Mouse (Mus musculus): ENCODE measurements around the gene Slc43a3.

Gene Slc43a3

DNA sequence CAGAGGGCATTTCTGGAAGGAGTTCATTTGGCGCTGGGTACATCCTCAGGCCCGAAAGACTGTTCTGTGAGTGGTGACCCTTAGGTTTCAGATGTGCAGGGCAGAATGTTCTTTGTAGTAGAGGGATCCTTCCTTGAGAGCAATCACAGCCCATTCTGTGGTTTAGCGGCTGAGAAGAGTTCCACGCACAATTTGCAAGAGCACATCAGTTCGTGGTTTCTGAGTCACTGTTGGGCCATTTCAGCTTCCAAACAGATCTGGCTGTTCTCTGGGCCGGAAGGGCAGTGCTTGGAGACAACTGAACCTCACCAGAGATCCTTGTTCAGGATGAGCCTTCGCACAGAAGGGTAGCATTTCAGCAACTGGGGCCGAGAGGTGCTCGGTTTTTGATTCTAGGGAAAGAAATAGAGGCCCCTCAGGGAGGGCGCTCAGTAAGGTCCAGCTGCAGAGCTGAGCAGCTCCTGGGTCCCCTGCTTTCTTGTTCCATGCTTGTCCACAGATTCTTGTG is 16.7 kb upstream of the Slc43a3 start:
- TF ChIP-seq GATA4 (IDR thresholded peaks at IDR 0.05; ENCODE audit: insufficient replicate concordance, low read length) = no peak

DNA sequence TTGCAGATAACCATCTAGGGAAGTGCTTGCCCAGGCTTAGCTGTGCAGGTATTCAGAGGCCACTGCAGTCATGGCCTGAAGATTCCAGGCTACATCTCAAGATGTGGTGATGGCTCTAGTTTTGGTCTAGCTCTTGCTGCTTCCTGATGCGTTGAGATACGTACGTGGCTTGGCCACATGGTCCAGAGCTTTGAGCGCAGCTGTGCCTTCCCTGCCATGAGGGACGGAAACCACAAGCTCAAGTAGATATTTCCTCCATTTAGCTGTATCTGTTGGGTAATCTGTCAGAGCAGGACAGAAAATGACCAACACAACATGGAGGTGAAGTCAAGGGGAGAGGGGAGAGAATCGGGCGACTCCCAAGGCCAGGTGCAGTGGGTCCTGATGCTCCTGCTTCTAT is 6.2 kb upstream of the Slc43a3 start:
- no peak for TF ChIP-seq GATA4 (IDR thresholded peaks at IDR 0.05; ENCODE audit: insufficient replicate concordance, low read length)

- TF ChIP-seq GATA4 (IDR thresholded peaks at IDR 0.05; ENCODE audit: insufficient replicate concordance, low read length) = no peak; the same call in 1 of the 2 replicates
Measured at GRCm38 (mm10) chr2:84933992-84934648, 2.3 kb upstream of the Slc43a3 start.

DNA sequence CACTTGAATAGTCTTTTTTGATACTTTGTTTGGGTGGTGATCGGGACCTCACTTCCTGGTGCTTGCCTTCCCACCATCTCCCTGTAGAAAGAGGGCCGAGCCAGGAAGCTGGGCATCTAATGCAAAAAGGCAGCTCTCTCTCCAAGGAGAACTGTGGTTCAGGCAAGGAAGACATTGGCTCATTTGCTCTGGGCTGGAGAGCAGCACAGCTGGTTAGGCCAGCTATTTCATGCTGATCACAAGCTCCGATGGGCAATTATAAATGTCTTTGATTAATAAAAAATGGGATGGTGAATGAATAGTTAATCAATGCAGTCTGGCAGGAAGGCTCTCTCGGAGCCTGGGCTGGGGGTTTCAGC is 1.8 kb upstream of the Slc43a3 start:
- TF ChIP-seq GATA4 (IDR thresholded peaks at IDR 0.05; ENCODE audit: insufficient replicate concordance, low read length) = no peak

- TF ChIP-seq GATA4 (IDR thresholded peaks at IDR 0.05; ENCODE audit: insufficient replicate concordance, low read length) = no peak
Measured at GRCm38 (mm10) chr2:84935065-84935464, 1.3 kb upstream of the Slc43a3 start.

DNA sequence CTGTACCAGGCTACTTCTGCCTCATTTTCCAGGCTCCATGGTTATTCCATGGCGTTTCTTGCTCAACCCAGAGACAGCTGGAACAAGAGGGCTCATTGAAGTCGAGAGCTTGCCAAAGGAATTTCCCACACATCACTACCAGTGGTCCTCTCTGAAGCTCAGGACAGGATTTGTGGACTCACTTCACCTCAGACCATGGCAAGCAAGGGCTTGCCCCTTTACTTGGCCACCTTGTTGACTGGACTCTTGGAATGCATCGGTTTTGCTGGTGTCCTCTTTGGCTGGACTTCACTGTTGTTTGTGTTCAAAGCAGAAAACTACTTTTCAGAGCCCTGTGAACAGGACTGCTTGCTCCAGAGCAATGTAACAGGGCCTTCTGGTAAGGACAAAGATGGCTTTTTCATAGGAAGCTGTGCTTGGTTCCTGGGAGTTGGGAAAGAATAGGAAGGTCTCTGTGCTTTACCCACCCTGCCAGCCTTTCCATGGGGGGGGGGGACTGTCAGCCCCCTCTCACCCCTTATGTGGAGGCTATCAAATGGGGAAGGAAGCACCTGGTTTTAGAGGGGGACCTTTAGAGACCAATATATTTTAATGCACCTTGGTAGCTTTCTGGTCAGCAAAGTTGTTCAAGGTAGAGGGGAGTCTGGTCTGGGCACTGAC is 1.2 kb downstream of the Slc43a3 start:
- no peak for TF ChIP-seq GATA4 (IDR thresholded peaks at IDR 0.05; ENCODE audit: insufficient replicate concordance, low read length)

GRCm38 (mm10) chr2:84938249-84938946 is 2.0 kb downstream of the Slc43a3 start:
- TF ChIP-seq GATA4 (IDR thresholded peaks at IDR 0.05; ENCODE audit: insufficient replicate concordance, low read length) = peak; percentile 58; the same call in 1 of the 2 replicates

DNA sequence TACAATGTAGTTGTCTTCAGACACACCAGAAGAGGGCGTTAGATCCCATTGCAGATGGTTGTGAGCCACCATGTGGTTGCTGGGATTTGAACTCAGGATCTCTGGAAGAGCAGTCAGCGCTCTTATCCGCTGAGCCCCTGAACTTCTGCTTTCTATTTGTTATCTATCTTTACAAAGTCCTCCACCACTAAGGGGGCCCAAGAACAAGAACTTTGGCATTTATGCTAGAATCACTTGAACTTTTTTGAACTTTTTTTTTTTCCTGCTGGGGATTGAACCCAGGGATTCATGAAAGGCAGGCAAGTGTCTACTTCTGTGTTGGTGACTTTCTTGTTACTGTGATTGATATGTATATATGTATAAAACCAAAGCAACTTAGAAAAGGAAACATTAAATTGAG is 2.9 kb downstream of the Slc43a3 start:
- TF ChIP-seq GATA4 (IDR thresholded peaks at IDR 0.05; ENCODE audit: insufficient replicate concordance, low read length) = no peak

GRCm38 (mm10) chr2:84939711-84940110 is 3.3 kb downstream of the Slc43a3 start:
- TF ChIP-seq GATA4 (IDR thresholded peaks at IDR 0.05; ENCODE audit: insufficient replicate concordance, low read length) = no peak

DNA sequence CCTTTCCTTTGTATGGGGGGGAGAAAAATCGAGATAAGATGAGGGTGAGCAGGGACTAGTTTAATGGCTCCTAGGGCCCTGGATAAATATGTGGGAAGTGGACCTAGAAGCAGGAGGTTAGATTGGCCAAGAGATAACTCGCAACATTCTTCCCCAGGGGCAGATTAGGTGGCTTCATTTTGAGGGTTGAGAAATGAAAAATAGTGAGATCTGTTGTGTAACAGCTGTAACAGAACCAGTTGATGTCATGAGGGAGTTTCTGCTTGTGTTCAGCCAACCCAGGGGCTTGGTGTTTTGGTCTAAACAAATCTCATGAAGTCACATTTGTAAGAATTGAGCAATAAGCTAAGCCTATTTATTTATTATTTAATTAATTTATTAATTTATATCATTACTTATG is 5.0 kb downstream of the Slc43a3 start:
- no peak for TF ChIP-seq GATA4 (IDR thresholded peaks at IDR 0.05; ENCODE audit: insufficient replicate concordance, low read length)

GRCm38 (mm10) chr2:84941795-84942194 is 5.4 kb downstream of the Slc43a3 start:
- TF ChIP-seq GATA4 (IDR thresholded peaks at IDR 0.05; ENCODE audit: insufficient replicate concordance, low read length) = no peak

GRCm38 (mm10) chr2:84947154-84947771 is 10.9 kb downstream of the Slc43a3 start:
- no peak for TF ChIP-seq GATA4 (IDR thresholded peaks at IDR 0.05; ENCODE audit: insufficient replicate concordance, low read length)

- no peak for TF ChIP-seq GATA4 (IDR thresholded peaks at IDR 0.05; ENCODE audit: insufficient replicate concordance, low read length)
Measured at GRCm38 (mm10) chr2:84948252-84948651, 11.9 kb downstream of the Slc43a3 start.

DNA sequence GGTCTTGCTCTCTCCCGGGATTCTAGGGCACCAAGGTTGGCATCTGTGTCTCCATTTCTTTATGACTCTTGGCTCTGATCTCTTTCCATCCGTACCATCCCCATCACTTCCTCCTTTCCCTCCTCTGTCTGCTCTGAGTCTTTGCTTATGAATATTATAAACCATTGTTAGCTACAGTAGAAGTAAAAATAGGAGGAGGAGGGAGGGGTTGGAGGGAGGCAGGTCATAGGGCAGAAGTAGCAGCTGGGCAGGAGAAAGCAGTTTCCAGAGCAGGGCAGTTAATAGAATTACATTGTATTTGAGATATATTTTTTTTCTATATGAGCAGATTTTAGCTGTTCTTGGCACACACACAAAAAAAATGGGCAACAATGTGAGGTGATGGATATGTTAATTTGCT is 12.3 kb downstream of the Slc43a3 start:
- TF ChIP-seq GATA4 (IDR thresholded peaks at IDR 0.05; ENCODE audit: insufficient replicate concordance, low read length) = no peak

DNA sequence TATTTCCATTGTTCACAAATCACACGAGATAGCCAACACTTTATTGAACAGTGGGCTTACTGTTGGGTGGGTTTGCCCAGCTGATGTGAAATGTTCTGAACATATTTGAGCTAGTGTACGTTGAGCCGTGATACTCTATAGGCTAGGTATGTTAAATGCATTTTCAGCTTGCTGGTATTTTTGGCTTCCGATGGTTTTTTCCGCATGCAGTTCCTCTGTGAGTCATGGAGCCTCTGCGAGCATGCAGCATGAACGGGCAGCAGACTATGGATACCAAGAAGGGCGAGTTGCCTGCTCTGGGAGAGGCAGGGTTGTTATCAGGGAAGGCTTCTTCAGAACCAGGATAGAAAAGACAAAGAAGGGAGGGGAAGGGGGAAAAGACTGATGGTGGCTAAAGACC is 14.6 kb downstream of the Slc43a3 start:
- TF ChIP-seq GATA4 (IDR thresholded peaks at IDR 0.05; ENCODE audit: insufficient replicate concordance, low read length) = no peak

DNA sequence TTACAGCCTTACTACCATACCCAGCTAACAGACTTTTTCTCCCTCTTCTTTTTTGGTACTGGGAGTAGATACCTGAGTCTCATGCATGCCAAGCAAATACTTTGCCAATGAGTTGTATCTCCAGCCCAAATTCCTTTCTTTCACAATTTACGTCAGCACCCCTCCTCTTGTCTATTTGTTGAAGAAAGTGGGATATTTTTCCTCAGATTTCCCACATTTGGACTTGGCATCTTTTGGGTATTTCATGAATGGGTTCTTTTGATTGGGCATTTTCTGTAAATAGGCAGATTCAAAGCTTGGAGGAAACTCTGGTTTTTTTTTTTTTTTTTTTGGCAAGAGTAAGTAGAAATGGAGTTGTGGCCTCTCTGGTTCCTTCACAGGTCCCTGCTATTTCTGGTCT is 15.9 kb downstream of the Slc43a3 start:
- TF ChIP-seq GATA4 (IDR thresholded peaks at IDR 0.05; ENCODE audit: insufficient replicate concordance, low read length) = no peak
